ENCODE assay signal across 8 mouse cellular contexts in genomic region chr3:135290249-135290894, GRCm38 (mm10). TPM values are rescaled to one million over a fixed set of nuclear protein-coding genes. Genes with fewer than 3 reads are reported as not detected.
DNase-seq lines count a peak whose midpoint lies in the region; ATAC-seq and TF ChIP-seq lines count a peak whose summit lies in the region.

No protein-coding gene starts in this region.

- H3K4me3 ChIP-seq in heart, adult 2 months: no peak overlapping the region
- no peak overlapping the region for H3K4me3 ChIP-seq in kidney, embryonic 16.5 days (ENCODE audit: low read length)
- H3K4me3 ChIP-seq in liver, embryonic 11.5 days (ENCODE audit: low read depth, low read length): no peak overlapping the region
- no peak overlapping the region for H3K4me3 ChIP-seq in neural tube, embryonic 13.5 days

- peak; percentile 99 for ATAC-seq in CD4-positive, CD25-positive, alpha-beta regulatory T cell, adult 4 months
- peak; percentile 79 for ATAC-seq in Patski
- ATAC-seq in kidney, embryonic 16.5 days (ENCODE audit: low FRiP score, low TSS enrichment): peak; percentile 62
- peak; percentile 47; the same call in 1 of the 2 replicates for ATAC-seq in liver, embryonic 11.5 days (replicated peaks; ENCODE audit: low FRiP score)
- peak; percentile 80 for ATAC-seq in neural tube, embryonic 13.5 days (ENCODE audit: low read depth)
- no peak for ATAC-seq in monocyte, adult 5-6 weeks (replicated peaks; ENCODE audit: insufficient number of reproducible peaks, low FRiP score, low TSS enrichment, poor library complexity, severe bottlenecking)

- CTCF ChIA-PET in Patski (lab: Charles Lee): interaction anchor here (0.5 to 3.4 kb wide), 6 partner anchors 8 to 437 kb away, joined by 3 to 19 read pairs (median 4); no protein-coding TSS in a partner anchor

- no peak overlapping the region for H3K4me2 ChIP-seq in kidney, embryonic 16.5 days (replicated peaks; ENCODE audit: low read depth, low read length)
- H3K4me2 ChIP-seq in liver, embryonic 11.5 days: no peak overlapping the region
- H3K4me2 ChIP-seq in neural tube, embryonic 13.5 days: no peak overlapping the region

- TF ChIP-seq EP300 in heart, adult 2 months (IDR thresholded peaks at IDR 0.05; ENCODE audit: insufficient read depth, low read depth, low read length): no peak

- H3K9ac ChIP-seq in heart, adult 2 months (ENCODE audit: low read depth, low read length): no peak overlapping the region
- H3K9ac ChIP-seq in kidney, embryonic 16.5 days (replicated peaks; ENCODE audit: low read length): no peak overlapping the region
- H3K9ac ChIP-seq in liver, embryonic 11.5 days (ENCODE audit: low read depth, low read length): no peak overlapping the region
- no peak overlapping the region for H3K9ac ChIP-seq in neural tube, embryonic 13.5 days

- in situ Hi-C loops in Patski (cut with MboI; ENCODE audit: low pct_unique_long_range_greater_than_20kb): loop anchor here (5.0 kb wide), 3 partner anchors 37 to 437 kb away; no protein-coding TSS in a partner anchor

- no peak for DNase-seq in Patski (ENCODE audit: low read depth, low spot score)
- DNase-seq in cerebellum, postnatal 14 days: peak; percentile 77
- peak in 1 of 2 experiments; percentile 23 for DNase-seq in heart, adult 2 months
- DNase-seq in liver, embryonic 11.5 days (ENCODE audit: low spot score): no peak

- H3K4me1 ChIP-seq in heart, adult 2 months (ENCODE audit: control insufficient read depth, insufficient read depth, low read length): no peaks in the 10 kb centered on the region
- H3K4me1 ChIP-seq in kidney, embryonic 16.5 days (ENCODE audit: insufficient read depth, low read length): no peaks in the 10 kb centered on the region
- no peaks in the 10 kb centered on the region for H3K4me1 ChIP-seq in liver, embryonic 11.5 days (replicated peaks; ENCODE audit: control insufficient read depth, insufficient read depth, low read length)
- no peaks in the 10 kb centered on the region for H3K4me1 ChIP-seq in neural tube, embryonic 13.5 days (replicated peaks)

- POLR2A ChIA-PET in Patski (lab: Charles Lee): interaction anchor here (0.8 kb wide), 1 partner anchor 9 kb away, joined by 4 read pairs; the partner anchor contains the start of gene Bdh2

- H3K27me3 ChIP-seq in Patski: no peaks in the 10 kb centered on the region
- H3K27me3 ChIP-seq in heart, adult 2 months (ENCODE audit: control insufficient read depth, insufficient read depth, low read length): no peaks in the 10 kb centered on the region
- no peaks in the 10 kb centered on the region for H3K27me3 ChIP-seq in kidney, embryonic 16.5 days (ENCODE audit: insufficient read depth, low read length)
- no peaks in the 10 kb centered on the region for H3K27me3 ChIP-seq in liver, embryonic 11.5 days (replicated peaks; ENCODE audit: control insufficient read depth, insufficient read depth, low read length)
- H3K27me3 ChIP-seq in neural tube, embryonic 13.5 days: no peaks in the 10 kb centered on the region

- no peaks in the 10 kb centered on the region for H3K79me2 ChIP-seq in heart, adult 2 months (replicated peaks; ENCODE audit: control insufficient read depth, insufficient read depth, low read length)

- H3K9me3 ChIP-seq in kidney, embryonic 16.5 days (ENCODE audit: low read length): no peaks in the 10 kb centered on the region
- no peaks in the 10 kb centered on the region for H3K9me3 ChIP-seq in liver, embryonic 11.5 days (ENCODE audit: control insufficient read depth, low read length)
- no peaks in the 10 kb centered on the region for H3K9me3 ChIP-seq in neural tube, embryonic 13.5 days

- intact Hi-C loops in heart, adult 2 months (cut with DNase I): loop anchor here (2.0 to 5.0 kb wide), 4 partner anchors 107 to 440 kb away; no protein-coding TSS in a partner anchor

- WGBS in heart, adult 2 months: 95% methylated on average over 7 of the region's 7 CpGs
- WGBS in kidney, embryonic 16.5 days: 95% methylated on average over 7 of the region's 7 CpGs
- 99% methylated on average over 7 of the region's 7 CpGs for WGBS in liver, embryonic 11.5 days
- 100% methylated on average over 7 of the region's 7 CpGs for WGBS in neural tube, embryonic 13.5 days

- no peak overlapping the region for H3K27ac ChIP-seq in heart, adult 2 months
- H3K27ac ChIP-seq in kidney, embryonic 16.5 days (ENCODE audit: low read length): no peak overlapping the region
- H3K27ac ChIP-seq in liver, embryonic 11.5 days (ENCODE audit: low read depth, low read length): no peak overlapping the region
- H3K27ac ChIP-seq in neural tube, embryonic 13.5 days (replicated peaks): no peak overlapping the region

- no peak for TF ChIP-seq POLR2A in heart, adult 2 months (IDR thresholded peaks at IDR 0.05; ENCODE audit: insufficient read depth, low read depth, low read length)

- no peaks in the 10 kb centered on the region for H3K36me3 ChIP-seq in heart, adult 2 months (ENCODE audit: control insufficient read depth, insufficient read depth, low read length)
- H3K36me3 ChIP-seq in kidney, embryonic 16.5 days (ENCODE audit: insufficient read depth, low read length): no peaks in the 10 kb centered on the region
- no peaks in the 10 kb centered on the region for H3K36me3 ChIP-seq in liver, embryonic 11.5 days (ENCODE audit: control insufficient read depth, insufficient read depth, low read length)
- H3K36me3 ChIP-seq in neural tube, embryonic 13.5 days: no peaks in the 10 kb centered on the region

- peak; percentile 87 for TF ChIP-seq CTCF in Patski (IDR thresholded peaks at IDR 0.05)
- peak; percentile 80 for TF ChIP-seq CTCF in heart, adult 2 months (IDR thresholded peaks at IDR 0.05)

RNA-seq across cellular contexts. Expression of gene Bdh2, which starts 9.4 kb away (rescaled TPM):
- polyA plus RNA-seq in CD4-positive, CD25-positive, alpha-beta regulatory T cell, adult 4 months (2017; shearing (Covaris generic)): not detected
- polyA plus RNA-seq in Patski (2021): 147 TPM
- total RNA-seq in heart, adult 2 months (2021): 1 to 10 TPM; 3.3 to 4.8 TPM
- 0.91 and 1.6 TPM in 2 replicates for polyA plus RNA-seq in heart, adult 2 months (2012; rRNA removed)
- 39.0 and 46.0 TPM in 2 replicates for polyA plus RNA-seq in kidney, embryonic 16.5 days (2015; fragmentation: Nextera tagmentation; extraction: Ambion mirVana)
- polyA plus RNA-seq in liver, embryonic 11.5 days (2014; fragmentation: Nextera tagmentation; extraction: Ambion mirVana): 1.3 and 1.7 TPM in 2 replicates
- 3.5 and 4.2 TPM in 2 replicates for polyA plus RNA-seq in neural tube, embryonic 13.5 days (2015; fragmentation: Nextera tagmentation; extraction: Ambion mirVana)
- not detected in 3 replicates for total RNA-seq in monocyte, adult 5-6 weeks (2017)

RNA-seq across cellular contexts. Expression of gene Slc9b2, which starts 17.1 kb away (rescaled TPM):
- 10 to 100 TPM; 13.6 to 18.6 TPM for polyA plus RNA-seq in CD4-positive, CD25-positive, alpha-beta regulatory T cell, adult 4 months (2017; shearing (Covaris generic))
- not detected for polyA plus RNA-seq in Patski (2021)
- under 1 TPM; 0.20 to 0.44 TPM for total RNA-seq in heart, adult 2 months (2021)
- 0.10 and 0.15 TPM in 2 replicates for polyA plus RNA-seq in heart, adult 2 months (2012; rRNA removed)
- polyA plus RNA-seq in kidney, embryonic 16.5 days (2015; fragmentation: Nextera tagmentation; extraction: Ambion mirVana): 3.1 and 3.3 TPM in 2 replicates
- 0.62 and 1.0 TPM in 2 replicates for polyA plus RNA-seq in liver, embryonic 11.5 days (2014; fragmentation: Nextera tagmentation; extraction: Ambion mirVana)
- 1.5 and 1.9 TPM in 2 replicates for polyA plus RNA-seq in neural tube, embryonic 13.5 days (2015; fragmentation: Nextera tagmentation; extraction: Ambion mirVana)
- not detected in 3 replicates for total RNA-seq in monocyte, adult 5-6 weeks (2017)

RNA-seq across cellular contexts. Expression of gene Slc9b1, which starts 57.5 kb away (rescaled TPM):
- under 1 TPM in 1 of 2 experiments, not detected in 1; 0.43 TPM for polyA plus RNA-seq in CD4-positive, CD25-positive, alpha-beta regulatory T cell, adult 4 months (2017; shearing (Covaris generic))
- polyA plus RNA-seq in Patski (2021): not detected
- total RNA-seq in heart, adult 2 months (2021): under 1 TPM in 1 of 2 experiments, not detected in 1; 0.29 TPM
- polyA plus RNA-seq in heart, adult 2 months (2012; rRNA removed): 0.04 TPM in 1 of 2 replicates, not detected in the other
- polyA plus RNA-seq in kidney, embryonic 16.5 days (2015; fragmentation: Nextera tagmentation; extraction: Ambion mirVana): 0.41 and 0.44 TPM in 2 replicates
- polyA plus RNA-seq in liver, embryonic 11.5 days (2014; fragmentation: Nextera tagmentation; extraction: Ambion mirVana): 0.16 and 0.23 TPM in 2 replicates
- not detected in 2 replicates for polyA plus RNA-seq in neural tube, embryonic 13.5 days (2015; fragmentation: Nextera tagmentation; extraction: Ambion mirVana)
- 0.95 TPM in 1 of 3 replicates, not detected in the others for total RNA-seq in monocyte, adult 5-6 weeks (2017)

Comparison
In these comparisons a context has a peak if more than half of its experiments do, and no peak if none do; other contexts are left out.
1. DNase-seq: peak in cerebellum, postnatal 14 days (2 of 2); none in Patski (single experiment) and liver, embryonic 11.5 days (single experiment).